Mouse (Mus musculus): ENCODE data around the gene Cdkn1b. TPM values are rescaled to one million over a fixed set of nuclear protein-coding genes. Genes with fewer than 3 reads are reported as not detected.
A peak's percentile ranks its signal among the peaks of the same experiment; 100 is the strongest.

Gene Cdkn1b
- total RNA-seq, 4 experiments from 2014 or later = 30.9 to 37.5 (median 33.1) TPM

DNA sequence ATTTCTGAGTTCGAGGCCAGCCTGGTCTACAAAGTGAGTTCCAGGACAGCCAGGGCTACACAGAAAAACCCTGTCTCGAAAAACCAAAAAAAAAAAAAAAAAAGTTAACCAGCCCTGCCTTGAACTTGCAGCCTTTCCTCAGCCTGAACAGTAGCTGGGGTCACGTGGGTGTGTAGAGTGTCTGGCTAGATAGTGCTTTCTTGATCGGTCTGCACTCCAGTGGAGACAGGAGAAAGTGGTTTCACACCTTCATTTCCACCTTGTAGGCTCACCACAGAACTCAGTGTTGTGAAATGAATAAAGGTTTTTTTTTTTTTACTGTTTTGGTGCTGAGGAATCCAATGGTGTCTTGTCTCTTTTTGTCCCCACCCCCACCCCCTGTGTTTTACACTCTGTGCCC lies 16.8 kb upstream of the Cdkn1b start:
- no peak for DNase-seq (ENCODE audit: low spot score in 2 of 2)

GRCm38 (mm10) chr6:134903891-134904884 lies 16.0 kb upstream of the Cdkn1b start:
- DNase-seq (ENCODE audit: low spot score in 2 of 2) = no peak

- DNase-seq (ENCODE audit: low spot score in 2 of 2) = no peak
These were observed 14.4 kb upstream of the Cdkn1b start for GRCm38 (mm10) chr6:134905811-134906210.

DNA sequence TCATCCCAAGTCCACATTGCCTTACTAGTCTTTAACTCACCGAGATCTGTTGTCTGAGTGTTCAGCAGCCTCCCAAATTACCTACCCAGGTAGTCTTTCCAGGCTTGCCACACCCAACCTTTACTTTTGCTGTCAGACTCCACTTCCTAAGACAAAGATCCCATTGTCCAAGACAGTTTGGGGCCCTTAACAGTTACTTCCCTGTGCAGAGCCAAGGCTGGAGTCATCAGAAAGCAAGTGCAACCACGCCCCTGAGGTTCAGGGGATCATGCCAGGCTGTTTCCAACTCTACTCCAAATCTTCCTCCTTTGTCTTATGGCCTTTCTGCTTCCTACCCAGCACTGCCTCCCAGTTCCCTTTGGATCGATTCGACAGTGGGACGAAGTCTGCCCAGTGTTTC lies 5.7 kb upstream of the Cdkn1b start:
- no peak for DNase-seq (ENCODE audit: low spot score in 2 of 2)

GRCm38 (mm10) chr6:134916641-134917040 lies 3.6 kb upstream of the Cdkn1b start:
- no peak for DNase-seq (ENCODE audit: low spot score in 2 of 2)

- DNase-seq (ENCODE audit: low spot score in 2 of 2) = peak; percentile 52 to 56
These were observed 3.1 kb upstream of the Cdkn1b start for GRCm38 (mm10) chr6:134917087-134917486.

DNA sequence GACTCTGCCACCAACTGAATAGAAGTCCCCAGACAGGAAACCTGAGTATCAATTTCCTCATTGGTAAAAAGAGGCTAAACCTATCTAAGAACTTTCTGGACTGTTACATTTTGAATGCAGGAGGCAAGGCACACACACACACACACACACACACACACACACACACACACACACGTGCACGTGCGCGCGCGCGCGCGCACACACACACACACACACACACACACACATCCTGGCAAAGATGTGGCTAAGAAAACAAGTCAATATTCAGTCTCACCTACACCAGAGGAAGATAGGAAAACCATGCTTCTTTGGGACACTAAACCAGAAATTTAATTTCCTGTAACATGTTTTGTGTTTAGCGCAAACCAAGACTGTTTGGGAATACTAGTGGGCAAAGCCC lies 1.4 kb upstream of the Cdkn1b start:
- no peak for DNase-seq (ENCODE audit: low spot score in 2 of 2)

GRCm38 (mm10) chr6:134919511-134920189 lies 551 bp upstream of the Cdkn1b start:
- DNase-seq (ENCODE audit: low spot score in 2 of 2) = no peak

DNA sequence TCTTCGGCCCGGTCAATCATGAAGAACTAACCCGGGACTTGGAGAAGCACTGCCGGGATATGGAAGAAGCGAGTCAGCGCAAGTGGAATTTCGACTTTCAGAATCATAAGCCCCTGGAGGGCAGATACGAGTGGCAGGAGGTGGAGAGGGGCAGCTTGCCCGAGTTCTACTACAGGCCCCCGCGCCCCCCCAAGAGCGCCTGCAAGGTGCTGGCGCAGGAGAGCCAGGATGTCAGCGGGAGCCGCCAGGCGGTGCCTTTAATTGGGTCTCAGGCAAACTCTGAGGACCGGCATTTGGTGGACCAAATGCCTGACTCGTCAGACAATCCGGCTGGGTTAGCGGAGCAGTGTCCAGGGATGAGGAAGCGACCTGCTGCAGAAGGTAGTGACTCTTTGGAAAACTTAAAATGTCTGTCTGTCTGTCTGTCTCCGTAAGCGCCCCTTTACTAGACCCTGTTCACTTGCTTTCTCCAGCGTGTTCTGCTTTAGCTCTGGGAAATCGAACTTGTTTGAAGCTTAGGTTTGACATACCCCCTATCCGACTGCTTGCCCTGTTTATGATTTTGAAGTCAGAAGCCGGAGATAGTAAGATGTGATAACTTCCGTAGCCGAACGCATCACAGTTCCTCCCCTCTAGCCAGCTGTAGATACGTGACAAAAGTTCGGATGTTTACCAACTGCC lies 953 bp downstream of the Cdkn1b start:
- DNase-seq (ENCODE audit: low spot score in 2 of 2) = peak; percentile 27 to 57

DNA sequence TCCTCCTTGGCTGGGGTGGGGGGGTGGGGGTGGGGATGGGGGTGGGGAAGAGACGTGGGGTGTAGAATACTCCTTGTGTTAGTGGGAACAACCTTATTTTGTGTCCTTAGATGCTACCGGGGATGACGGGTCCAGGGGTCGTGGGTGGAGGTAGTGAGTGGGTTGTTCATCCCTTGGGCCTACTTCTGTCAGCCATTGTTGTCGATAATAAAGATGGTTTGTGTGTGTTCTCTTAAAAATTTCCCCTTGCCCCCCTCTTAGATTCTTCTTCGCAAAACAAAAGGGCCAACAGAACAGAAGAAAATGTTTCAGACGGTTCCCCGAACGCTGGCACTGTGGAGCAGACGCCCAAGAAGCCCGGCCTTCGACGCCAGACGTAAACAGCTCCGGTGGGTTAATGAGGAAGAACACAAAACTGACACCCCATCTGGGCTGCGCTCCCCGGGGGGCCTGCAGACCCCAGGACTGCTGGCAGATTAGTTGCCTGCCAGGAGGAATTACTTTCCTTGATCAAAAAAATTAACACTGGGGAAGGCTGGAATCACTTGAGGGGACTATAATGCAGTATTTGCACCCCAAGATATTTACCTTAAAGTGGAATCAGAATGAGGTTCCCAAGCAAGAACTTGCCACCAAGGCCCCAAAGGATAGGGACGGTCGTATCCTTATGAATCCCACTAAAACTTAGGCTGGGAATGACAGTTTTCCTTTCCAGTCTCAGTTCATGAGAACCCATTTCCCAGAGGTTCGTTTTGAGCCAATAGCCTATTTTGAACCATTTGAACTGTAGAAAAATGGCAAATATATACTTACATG lies 1.7 kb downstream of the Cdkn1b start:
- DNase-seq (ENCODE audit: low spot score in 2 of 2) = no peak

GRCm38 (mm10) chr6:134922511-134923195 lies 2.5 kb downstream of the Cdkn1b start:
- no peak for DNase-seq (ENCODE audit: low spot score in 2 of 2)

GRCm38 (mm10) chr6:134923670-134924069 lies 3.5 kb downstream of the Cdkn1b start:
- no peak for DNase-seq (ENCODE audit: low spot score in 2 of 2)

- no peak for DNase-seq (ENCODE audit: low spot score in 2 of 2)
These were observed 4.1 kb downstream of the Cdkn1b start for GRCm38 (mm10) chr6:134924262-134924661.

GRCm38 (mm10) chr6:134925673-134926337 lies 5.6 kb downstream of the Cdkn1b start:
- DNase-seq (ENCODE audit: low spot score in 2 of 2) = no peak

GRCm38 (mm10) chr6:134926338-134926705 lies 6.1 kb downstream of the Cdkn1b start:
- no peak for DNase-seq (ENCODE audit: low spot score in 2 of 2)

GRCm38 (mm10) chr6:134926803-134927594 lies 6.8 kb downstream of the Cdkn1b start:
- DNase-seq (ENCODE audit: low spot score in 2 of 2) = no peak

GRCm38 (mm10) chr6:134927595-134928095 lies 7.4 kb downstream of the Cdkn1b start:
- no peak for DNase-seq (ENCODE audit: low spot score in 2 of 2)

- peak; percentile 47 to 72 for DNase-seq (ENCODE audit: low spot score in 2 of 2)
These were observed 8.1 kb downstream of the Cdkn1b start for GRCm38 (mm10) chr6:134928096-134928888.

Data from gastrocnemius, adult 8-10 months (tissue).